Mouse (Mus musculus) urinary bladder, postnatal 4 days (tissue): ENCODE results near the gene Epb41.

ENCODE experiments used
- DNase-seq, 2 experiments: peaks; one replicate each; pipeline ENCODE4 v3.0.0; 2021 to 2022; ENCODE audit warnings: low spot score in 2 of 2

Gene Epb41

GRCm38 (mm10) chr4:132011619-132012018 is 63.5 kb downstream of the Epb41 start:
- DNase-seq: no peak

GRCm38 (mm10) chr4:132010416-132010815 is 64.7 kb downstream of the Epb41 start:
- no peak for DNase-seq

DNA sequence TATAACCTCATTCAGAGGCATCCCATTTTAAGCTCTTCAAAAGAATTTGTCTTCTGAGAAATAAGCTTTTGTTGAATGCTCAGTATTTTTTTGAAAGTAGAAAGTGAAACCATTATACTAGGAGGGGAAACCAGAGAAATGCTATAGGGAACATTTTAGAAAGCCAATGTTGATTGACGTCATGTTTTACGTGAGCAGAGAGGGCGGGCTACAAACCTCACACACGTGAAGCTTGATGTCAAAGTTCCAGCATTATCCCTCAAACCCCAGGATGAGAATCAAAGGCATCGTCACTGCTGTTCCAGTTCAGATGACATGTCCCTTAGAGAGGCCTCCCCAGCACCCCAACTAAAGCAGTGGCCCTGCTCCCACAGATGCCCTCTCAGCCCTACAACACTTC is 66.9 kb downstream of the Epb41 start:
- no peak for DNase-seq

- DNase-seq: no peak
Observed at GRCm38 (mm10) chr4:132007123-132007522, 68.0 kb downstream of the Epb41 start.

GRCm38 (mm10) chr4:131998641-131999040 is 76.5 kb downstream of the Epb41 start:
- no peak for DNase-seq

GRCm38 (mm10) chr4:131997476-131997875 is 77.6 kb downstream of the Epb41 start:
- DNase-seq: no peak

GRCm38 (mm10) chr4:131996985-131997384 is 78.1 kb downstream of the Epb41 start:
- DNase-seq: no peak

DNA sequence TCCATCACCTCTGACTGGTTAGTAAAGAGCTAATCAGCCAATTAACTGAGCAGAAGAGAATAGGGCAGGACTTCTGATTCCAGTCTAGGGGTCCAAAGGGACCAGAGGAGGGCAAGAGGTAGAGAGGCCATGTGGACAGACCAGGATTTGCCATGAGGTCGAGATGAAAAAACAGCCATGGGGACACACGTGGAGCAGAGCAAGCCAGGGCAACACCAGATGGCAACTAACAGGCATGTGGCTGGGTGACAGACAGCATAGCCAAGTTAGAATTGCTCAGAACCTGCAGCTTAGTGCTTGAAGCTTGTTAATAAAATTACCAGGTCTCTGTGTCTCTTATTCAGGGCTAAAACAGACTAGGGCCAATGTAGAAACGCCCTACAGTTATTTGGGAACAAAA is 81.3 kb downstream of the Epb41 start:
- DNase-seq: no peak

DNA sequence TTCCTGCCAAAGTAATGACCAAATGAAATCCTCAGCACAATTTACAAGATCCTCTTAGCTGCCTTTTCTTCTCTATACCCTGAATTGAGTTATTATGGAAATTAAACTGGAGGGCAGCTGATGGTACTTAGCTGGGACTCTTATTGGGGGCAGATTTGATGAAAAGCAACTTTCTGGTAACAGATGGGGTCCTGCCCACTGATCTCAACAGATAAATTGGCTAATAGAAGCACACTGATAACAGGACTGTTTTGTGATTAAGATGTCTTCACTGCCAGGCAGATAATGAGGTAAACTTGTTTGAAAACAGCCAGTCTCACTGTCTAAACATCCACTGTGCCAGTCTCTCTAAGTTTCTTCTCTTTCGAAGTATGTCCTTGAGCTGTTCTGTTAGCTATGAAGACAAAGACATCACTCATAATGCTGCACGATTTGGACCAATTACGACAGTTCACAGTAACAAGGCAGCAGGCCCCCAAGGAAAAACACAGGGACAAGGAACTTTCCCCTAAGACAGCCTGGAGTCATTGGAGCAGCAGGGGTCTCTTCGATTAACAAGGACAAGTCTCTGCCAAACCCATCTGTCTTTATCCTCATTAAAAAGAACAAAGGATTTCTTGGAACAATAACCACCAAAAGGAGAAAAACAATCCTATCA is 92.1 kb downstream of the Epb41 start:
- no peak for DNase-seq

DNA sequence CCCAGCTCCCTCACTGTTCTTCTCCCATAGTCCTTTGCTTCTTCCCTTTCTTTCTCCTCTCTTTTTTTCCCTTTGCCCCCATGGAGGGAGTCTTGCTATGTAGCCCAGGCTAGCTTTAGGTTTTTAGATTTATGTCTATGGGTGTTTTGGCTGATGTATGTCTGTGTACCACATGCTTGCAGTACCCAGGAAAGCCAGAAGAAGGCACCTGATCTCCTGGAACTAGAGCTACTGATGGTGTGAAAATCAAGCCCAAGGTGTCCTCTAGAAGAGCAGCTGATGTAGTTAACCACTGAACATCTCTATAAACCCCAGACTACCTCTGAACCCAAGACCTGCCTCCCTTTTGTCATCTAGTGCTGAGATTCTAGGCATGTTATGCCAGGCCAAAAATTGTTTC is 93.4 kb downstream of the Epb41 start:
- DNase-seq: no peak

DNA sequence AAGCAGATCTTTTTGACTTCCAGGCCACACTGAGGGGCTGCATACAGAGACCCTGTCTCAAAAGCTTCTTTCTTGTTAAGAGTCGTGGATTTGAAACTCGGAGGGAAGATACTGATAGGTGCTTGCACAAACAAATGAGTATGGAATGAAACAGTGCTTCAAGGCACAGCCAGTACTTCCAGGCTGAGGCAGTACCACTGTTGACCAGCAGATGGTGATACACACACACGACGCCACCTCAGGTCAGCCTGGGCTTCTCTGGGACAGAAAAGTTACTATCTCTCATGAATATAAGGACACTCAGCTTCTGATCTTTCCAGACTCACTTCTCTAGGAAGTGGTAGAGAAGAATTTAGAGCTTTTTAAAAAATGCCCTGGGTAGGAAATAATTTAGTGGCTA is 97.9 kb downstream of the Epb41 start:
- peak; percentile 65 to 82 for DNase-seq

DNA sequence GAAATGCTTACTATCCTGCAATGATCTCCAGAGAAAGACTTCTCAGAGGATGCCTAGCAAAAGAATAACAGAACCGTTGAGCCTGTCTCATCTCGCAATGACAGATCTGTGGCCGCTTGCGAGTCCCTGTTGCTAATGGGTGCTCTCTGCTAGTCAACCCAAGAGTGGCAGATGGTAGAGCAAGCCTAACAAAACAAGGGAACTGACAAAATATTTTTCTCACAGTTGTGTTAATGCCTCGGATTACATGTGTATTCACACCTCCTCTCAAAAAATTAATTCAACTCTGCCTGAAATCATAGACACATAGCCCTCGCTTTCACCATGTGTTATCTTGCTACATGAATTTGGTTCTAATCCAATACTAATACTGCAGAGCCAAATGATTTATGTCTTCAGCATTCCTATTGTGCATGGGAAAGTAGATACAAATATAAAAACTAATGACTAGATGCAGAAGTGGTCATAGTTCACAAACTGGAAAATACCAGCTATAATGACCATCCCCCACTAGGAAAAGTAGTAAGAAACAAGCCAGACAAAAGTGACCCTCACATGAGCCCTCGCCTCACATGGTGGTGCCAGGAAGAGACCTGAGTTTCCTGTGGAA is 104.8 kb downstream of the Epb41 start:
- DNase-seq: no peak

GRCm38 (mm10) chr4:131968873-131969272 is 106.2 kb downstream of the Epb41 start:
- DNase-seq: no peak

GRCm38 (mm10) chr4:131957161-131957560 is 118.0 kb downstream of the Epb41 start:
- DNase-seq: no peak

DNA sequence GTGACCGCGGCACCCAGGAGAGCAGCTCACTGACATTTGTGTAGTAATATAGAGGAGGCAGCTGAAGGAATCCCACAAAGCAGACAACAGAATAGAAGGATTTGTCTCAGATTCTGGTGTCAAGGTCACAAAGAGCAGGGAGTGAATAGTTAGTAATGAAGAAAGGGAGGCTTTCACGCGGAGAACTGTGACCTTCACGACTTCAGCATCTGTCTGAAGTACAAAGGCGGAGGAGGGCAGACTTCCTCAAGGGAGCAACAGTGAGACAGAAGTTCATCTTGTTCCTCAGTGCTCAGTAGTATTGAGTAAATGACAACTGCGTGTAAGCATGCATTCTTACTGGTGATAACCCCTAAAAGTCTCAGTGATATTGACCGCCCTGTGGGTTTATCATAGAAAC is 124.5 kb downstream of the Epb41 start:
- no peak for DNase-seq

- DNase-seq: no peak
Observed at GRCm38 (mm10) chr4:131949903-131950302, 125.2 kb downstream of the Epb41 start.

GRCm38 (mm10) chr4:131947848-131948247 is 127.3 kb downstream of the Epb41 start:
- no peak for DNase-seq

DNA sequence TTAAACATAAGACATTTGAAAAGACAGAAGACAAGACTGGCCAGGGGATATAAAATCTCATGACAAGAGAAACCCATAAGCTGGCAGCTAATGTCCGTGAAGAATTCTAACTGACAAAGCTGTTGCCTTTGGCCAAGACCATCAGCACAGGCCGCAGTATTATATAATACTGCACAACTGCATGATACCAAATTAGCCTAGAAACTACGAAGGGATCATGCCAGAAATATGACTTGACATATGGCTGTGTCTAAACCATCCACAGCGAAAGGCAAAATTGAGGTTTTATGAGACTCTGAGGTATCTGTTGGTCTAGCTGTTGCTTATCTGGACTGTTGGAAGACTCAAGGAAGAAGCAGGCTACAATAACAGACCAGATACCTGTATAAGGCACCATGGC is 134.3 kb downstream of the Epb41 start:
- DNase-seq: no peak

DNA sequence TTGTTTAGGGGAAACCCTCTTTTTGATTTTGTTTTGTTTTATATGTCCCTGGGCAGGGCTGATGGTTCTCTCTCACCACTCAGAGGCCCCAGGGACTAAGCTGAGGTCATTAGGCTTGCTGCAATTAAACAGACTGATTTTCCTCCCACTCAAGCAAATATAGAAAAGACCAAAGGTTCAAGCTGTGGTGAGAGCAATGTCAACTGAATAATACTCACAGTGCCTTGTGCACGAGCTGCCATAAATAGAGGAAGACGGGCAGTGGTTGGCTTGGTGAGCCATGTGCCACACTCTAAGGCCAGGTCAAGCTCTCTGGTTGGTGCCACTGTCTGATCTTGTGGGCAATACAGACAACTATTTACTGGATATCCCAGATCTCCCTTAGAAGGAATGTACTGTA is 135.7 kb downstream of the Epb41 start:
- DNase-seq: no peak

GRCm38 (mm10) chr4:131929146-131929545 is 146.0 kb downstream of the Epb41 start:
- DNase-seq: no peak

GRCm38 (mm10) chr4:131924096-131924810 is 150.9 kb downstream of the Epb41 start:
- peak in 1 of 2 experiments; percentile 54 for DNase-seq

- no peak for DNase-seq
Observed at GRCm38 (mm10) chr4:131922404-131922803, 152.7 kb downstream of the Epb41 start.
